Mouse (Mus musculus) induced T-regulatory cell, adult 2 months (primary cell): ENCODE data around the gene Dnajc13.

Source experiments
- DNase-seq: peaks from one replicate; pipeline ENCODE4 v3.0.0-alpha.2; 2012; ENCODE audit warnings: low read depth

Dnajc13 gene

DNA sequence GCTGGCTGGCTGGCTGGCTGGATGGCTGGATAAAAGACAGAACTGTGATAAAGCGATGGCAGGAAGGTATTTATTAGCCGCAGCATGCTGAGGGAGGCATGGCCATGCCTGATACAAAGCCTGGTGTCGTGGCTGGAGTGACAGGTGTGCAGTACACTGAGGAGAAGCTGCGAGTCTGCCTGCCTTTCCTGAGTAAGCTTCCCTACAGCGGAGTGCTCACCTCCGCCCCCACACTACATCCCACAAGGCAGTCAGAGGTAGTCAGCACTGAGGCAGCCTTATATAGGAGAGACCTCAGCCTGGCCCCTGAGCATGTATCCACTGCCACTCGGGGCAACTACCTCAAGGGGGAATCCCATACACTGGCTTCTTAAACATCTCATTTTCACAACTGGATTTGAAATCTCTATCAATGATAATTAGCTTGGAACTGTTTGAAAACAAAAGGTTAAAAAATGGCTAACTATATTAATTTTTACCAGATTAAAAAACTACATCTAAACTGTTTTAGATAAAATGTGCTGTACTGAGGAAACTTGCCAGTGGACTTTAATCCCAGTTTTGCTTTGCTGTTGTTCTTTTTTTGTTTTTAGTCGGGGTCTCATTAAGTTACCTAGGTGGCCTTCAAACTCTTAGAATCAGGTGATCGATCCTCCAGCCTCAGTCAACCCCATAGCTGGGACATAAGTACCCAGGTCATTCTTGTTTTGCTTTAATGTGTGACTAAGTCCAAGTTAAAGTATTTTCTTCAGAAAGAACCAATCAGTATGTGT is 8.1 kb downstream of the Dnajc13 start:
- no peak for DNase-seq

DNA sequence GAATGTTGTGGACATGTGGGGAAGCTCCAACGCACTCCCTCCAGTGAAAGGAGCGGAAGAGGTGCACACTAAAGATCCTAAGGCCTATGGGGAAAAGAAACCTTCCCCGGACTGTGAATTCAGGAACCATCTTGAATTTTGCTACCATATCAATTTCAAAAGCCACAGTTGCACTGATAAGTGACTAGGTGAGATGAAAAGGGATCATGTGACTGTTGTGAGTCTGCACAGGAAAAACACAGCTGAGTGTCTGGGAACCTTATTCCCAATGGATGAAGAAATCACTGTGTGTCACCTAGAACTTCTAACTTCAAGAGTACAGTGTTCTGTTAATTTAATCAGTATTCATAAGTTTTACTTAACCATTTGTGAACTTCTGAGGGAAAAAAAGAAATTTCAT is 10.1 kb downstream of the Dnajc13 start:
- no peak for DNase-seq

DNA sequence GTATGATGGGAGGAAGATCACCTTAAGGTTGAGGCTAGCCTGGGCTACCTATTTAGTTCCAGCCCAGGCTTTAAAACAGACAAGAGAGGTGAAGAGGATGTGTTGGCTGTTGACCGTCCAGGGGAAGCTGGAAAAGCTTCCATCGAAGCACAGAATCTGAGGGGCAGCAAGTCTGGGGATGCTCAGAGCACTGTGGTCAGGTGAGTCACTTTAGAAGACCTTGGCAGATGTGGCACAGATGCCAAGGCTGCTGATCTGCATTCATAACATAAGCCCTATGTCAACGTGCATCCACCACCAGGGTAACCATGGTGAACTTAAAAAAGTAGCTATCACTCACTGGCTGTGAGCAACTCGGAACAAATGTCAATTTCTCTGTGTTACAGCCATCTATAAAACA is 11.0 kb downstream of the Dnajc13 start:
- no peak for DNase-seq

DNA sequence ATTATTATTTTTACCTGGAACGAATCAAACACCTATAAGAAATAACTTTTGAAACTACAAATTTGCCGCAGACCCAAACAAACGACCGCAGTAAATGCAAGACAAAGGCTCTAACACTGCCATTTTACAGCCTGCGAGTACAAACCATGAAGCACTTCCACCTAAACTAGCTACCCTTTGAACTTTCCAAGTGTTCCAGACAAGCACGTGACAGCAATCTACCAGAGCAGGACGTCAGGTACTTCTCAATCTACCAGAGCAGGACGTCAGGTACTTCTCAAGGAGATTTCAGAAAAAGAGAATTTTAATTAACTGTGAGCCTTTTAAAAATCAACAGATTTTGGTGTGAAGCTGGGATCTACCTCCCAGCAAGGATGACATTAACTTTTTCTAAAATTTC is 11.6 kb downstream of the Dnajc13 start:
- no peak for DNase-seq

- no peak for DNase-seq
Measured at GRCm38 (mm10) chr9:104247307-104247987, 15.3 kb downstream of the Dnajc13 start.

GRCm38 (mm10) chr9:104243799-104244466 is 18.8 kb downstream of the Dnajc13 start:
- DNase-seq = peak; percentile 26

GRCm38 (mm10) chr9:104240146-104240545 is 22.6 kb downstream of the Dnajc13 start:
- DNase-seq = no peak

- DNase-seq = no peak
Measured at GRCm38 (mm10) chr9:104239076-104239475, 23.7 kb downstream of the Dnajc13 start.

- no peak for DNase-seq
Measured at GRCm38 (mm10) chr9:104236256-104236930, 26.3 kb downstream of the Dnajc13 start.

DNA sequence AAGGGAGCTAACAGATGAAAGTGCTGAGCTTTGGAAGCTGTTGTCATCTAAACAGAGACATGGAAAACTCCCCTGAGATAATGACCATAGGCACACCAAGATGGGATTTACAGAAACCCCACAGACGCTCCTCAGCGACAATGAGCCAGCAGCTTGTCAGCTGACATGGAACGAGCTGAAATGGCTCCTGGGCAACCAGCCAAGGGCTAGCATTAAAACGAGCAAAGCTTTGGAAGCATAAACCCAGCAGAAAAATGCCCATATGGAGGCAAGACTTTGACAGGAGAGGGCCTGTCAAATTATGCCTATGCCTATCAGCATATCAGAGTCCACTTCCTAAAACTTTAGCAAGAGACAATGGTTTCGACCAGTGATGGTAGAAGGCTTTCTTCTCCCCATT is 27.0 kb downstream of the Dnajc13 start:
- no peak for DNase-seq

- no peak for DNase-seq
Measured at GRCm38 (mm10) chr9:104233815-104234214, 28.9 kb downstream of the Dnajc13 start.

GRCm38 (mm10) chr9:104233060-104233459 is 29.7 kb downstream of the Dnajc13 start:
- DNase-seq = no peak

GRCm38 (mm10) chr9:104232004-104232403 is 30.7 kb downstream of the Dnajc13 start:
- no peak for DNase-seq

DNA sequence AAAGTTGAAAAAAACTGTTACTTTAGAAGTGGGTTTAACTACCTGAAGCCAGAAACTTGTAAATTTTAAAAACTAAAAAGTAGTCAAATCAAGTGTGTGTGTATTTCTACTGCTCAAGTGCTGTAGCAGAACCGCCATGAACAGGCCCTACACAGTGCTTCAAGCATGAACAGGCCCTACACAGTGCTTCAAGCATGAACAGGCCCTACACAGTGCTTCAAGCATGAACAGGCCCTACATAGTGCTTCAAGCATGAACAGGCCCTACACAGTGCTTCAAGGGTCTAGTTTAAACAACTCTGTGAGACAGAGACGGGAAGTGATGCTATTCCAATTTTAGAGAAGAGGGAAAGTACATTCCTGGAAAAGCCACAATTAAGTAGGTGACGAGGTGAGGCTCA is 51.3 kb downstream of the Dnajc13 start:
- DNase-seq = no peak

- peak; percentile 65 for DNase-seq
Measured at GRCm38 (mm10) chr9:104203851-104204250, 58.9 kb downstream of the Dnajc13 start.

- DNase-seq = no peak
Measured at GRCm38 (mm10) chr9:104194528-104194927, 68.2 kb downstream of the Dnajc13 start.

- DNase-seq = no peak
Measured at GRCm38 (mm10) chr9:104193900-104194299, 68.8 kb downstream of the Dnajc13 start.

DNA sequence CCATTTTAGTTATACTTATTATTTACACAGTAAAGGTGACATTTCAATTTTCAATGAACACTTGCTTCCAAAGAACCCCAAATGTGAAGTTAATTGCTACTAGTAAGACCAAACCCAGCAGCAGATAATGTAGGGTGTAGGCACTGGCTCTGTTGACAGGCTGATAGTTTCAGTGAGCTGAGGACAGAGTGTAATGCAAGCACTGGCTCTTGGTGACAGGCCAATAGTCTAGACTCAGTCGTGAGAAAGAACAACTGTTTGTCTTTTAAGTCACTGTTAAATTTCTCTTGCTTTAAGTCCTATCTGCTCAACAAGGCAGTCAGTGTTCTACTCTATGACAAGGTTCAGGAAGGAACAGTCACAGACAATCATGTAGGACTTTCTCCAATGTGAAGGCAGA is 69.4 kb downstream of the Dnajc13 start:
- DNase-seq = no peak

- DNase-seq = no peak
Measured at GRCm38 (mm10) chr9:104192513-104192912, 70.2 kb downstream of the Dnajc13 start.

DNA sequence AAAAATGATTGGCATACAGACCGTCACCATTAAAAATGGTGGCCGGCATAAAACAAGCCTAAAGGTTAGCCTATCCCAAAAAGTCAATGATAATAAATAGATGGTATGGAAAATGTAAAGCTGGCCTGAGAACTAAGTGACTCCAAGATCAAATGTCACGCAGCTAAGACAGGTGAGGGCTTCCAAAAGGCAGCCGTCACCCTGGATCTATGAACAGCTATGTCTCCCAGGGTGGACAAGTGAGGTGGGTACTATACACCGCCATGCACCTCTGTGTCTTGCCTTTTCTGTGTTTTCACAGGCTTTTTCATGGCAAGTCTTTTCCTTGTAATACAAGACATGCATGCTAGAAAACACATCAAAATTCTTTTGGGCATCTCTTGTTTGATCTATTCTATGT is 73.1 kb downstream of the Dnajc13 start:
- no peak for DNase-seq

- no peak for DNase-seq
Measured at GRCm38 (mm10) chr9:104188704-104189103, 74.0 kb downstream of the Dnajc13 start.

DNA sequence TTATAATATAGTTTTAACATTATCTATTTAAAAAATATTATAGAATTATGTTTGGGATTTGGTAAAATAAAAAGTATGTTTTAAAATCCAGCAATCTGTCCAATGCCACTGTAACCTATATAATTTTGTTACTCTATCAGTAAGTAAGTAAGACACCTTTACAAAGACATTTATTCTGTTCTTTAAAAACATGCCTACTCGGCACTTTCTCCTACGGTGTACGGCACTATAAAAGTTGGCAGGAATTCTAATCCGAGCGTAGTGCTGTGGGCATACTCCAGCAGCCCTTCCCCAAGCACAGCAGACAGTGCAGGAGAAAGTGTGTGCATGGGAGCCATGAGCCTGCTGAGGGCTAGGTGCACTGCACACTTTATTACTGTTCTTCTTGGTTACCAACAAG is 75.7 kb downstream of the Dnajc13 start:
- DNase-seq = no peak

DNA sequence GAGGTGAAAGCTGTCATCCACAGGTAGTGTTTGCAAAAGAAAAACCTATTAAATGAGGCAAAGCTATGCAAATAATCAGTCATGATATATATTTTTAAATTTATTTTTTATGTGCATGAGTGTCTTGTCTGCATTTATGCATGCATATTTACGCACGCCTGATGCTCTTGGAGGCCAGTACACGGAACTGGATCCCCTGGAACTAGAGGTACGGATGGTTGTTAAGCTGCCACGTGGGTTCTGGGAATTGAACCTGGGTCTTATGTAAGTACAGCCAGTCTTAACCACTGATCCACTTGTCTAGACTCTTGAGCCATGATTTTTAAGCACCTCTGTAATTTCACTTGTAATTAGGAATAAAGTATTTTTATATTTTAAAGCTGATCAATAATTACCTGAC is 79.5 kb downstream of the Dnajc13 start:
- DNase-seq = no peak
